Mouse (Mus musculus) hindbrain, embryonic 16.5 days (tissue): ENCODE measurements around the gene Asic3. TPM values are rescaled to one million over a fixed set of nuclear protein-coding genes. Genes with fewer than 3 reads are reported as not detected.
A peak's percentile ranks its signal among the peaks of the same experiment; 100 is the strongest.

Source experiments
- ATAC-seq: fragments of 200-750 bp; cut with Nextera tagmentation; 2 replicates; pipeline ENCODE4 v1.8.0; 2017; ENCODE audit warnings: moderate TSS enrichment, moderate library complexity
- H3K27ac ChIP-seq: fragments of 300-500 bp; sonication (generic); 2 replicates; pipeline ENCODE4 v1.5.1; 2014; ENCODE audit warnings: low read depth, mild to moderate bottlenecking, control low read depth, low read length, moderate library complexity
- H3K27me3 ChIP-seq: fragments of 300-500 bp; sonication (generic); replicated peaks from 2 replicates; pipeline ENCODE4 v1.6.1; 2014; ENCODE audit warnings: low read length; ENCODE audit not compliant: control insufficient read depth, insufficient read depth
- H3K36me3 ChIP-seq: fragments of 300-500 bp; sonication (generic); 2 replicates; pipeline ENCODE4 v1.6.1; 2014; ENCODE audit warnings: mild to moderate bottlenecking, low read length, moderate library complexity, mixed read lengths; ENCODE audit not compliant: control insufficient read depth, insufficient read depth
- H3K4me1 ChIP-seq: fragments of 300-500 bp; sonication (generic); 2 replicates; pipeline ENCODE4 v1.6.1; 2014; ENCODE audit warnings: low read depth, low read length; ENCODE audit not compliant: control insufficient read depth, insufficient read depth
- H3K4me2 ChIP-seq: fragments of 300-500 bp; sonication (generic); 2 replicates; pipeline ENCODE4 v1.6.1; 2014; ENCODE audit warnings: mild to moderate bottlenecking, low read length, control low read depth, moderate library complexity
- H3K4me3 ChIP-seq: fragments of 300-500 bp; sonication (generic); 2 replicates; pipeline ENCODE4 v1.5.1; 2014; ENCODE audit warnings: mild to moderate bottlenecking, low read length, control low read depth, moderate library complexity
- H3K9ac ChIP-seq: fragments of 300-500 bp; sonication (generic); 2 replicates; pipeline ENCODE4 v1.6.1; 2014; ENCODE audit warnings: low read depth, mild to moderate bottlenecking, control low read depth, low read length, moderate library complexity
- H3K9me3 ChIP-seq: fragments of 300-500 bp; sonication (generic); 2 replicates; pipeline ENCODE4 v1.6.1; 2014; ENCODE audit warnings: mild to moderate bottlenecking, low read length, moderate library complexity; ENCODE audit not compliant: control insufficient read depth
- WGBS: fragments of 180-500 bp; shearing (Covaris S2); extraction: QIAGEN DNeasy Blood & Tissue Kit; methylation state at CpG from one replicate; pipeline ENCODE4 v1.1.7; 2014; 5-methylcytosine and 5-hydroxymethylcytosine counted together
- polyA plus RNA-seq: library from polyadenylated mRNA; unstranded; fragments of >200 nt; fragmentation: Nextera tagmentation; extraction: Ambion mirVana; gene quantifications from 2 replicates; pipeline ENCODE4 v1.2.1, GENCODE M21; 2015

The Asic3 gene
- polyA plus RNA-seq, 1 experiment from 2014 or later = 0.85 TPM

DNA sequence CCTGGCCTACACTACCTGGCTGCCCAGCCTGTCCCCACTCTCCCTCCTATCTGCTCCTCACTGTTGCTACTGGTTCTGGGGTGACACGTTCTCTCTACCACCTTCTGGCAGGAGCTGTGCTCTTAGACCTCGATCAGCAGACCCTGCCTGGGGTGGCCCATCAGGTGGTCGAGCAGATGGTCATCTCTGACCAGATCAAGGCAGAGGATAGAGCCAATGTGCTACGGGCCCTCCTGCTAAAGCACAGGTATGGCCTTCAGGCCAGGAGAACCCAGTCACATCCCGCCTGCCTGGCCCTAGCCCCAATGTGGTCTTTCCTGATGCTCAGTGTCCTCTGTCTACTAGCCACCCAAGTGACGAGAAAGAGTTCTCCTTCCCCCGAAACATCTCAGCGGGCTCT is 20.8 kb downstream of the Asic3 start:
- no peaks in the 10 kb centered on the region for H3K4me1 ChIP-seq
- no peak for ATAC-seq
- H3K9me3 ChIP-seq = no peaks in the 10 kb centered on the region
- H3K4me3 ChIP-seq = no peak overlapping the region
- no peak overlapping the region for H3K4me2 ChIP-seq
- H3K9ac ChIP-seq = no peak overlapping the region
- peaks cover 7% of the 10 kb centered on the region for H3K36me3 ChIP-seq
- 90% methylated on average over 8 of the region's 8 CpGs for WGBS
- no peaks in the 10 kb centered on the region for H3K27me3 ChIP-seq
- no peak overlapping the region for H3K27ac ChIP-seq

DNA sequence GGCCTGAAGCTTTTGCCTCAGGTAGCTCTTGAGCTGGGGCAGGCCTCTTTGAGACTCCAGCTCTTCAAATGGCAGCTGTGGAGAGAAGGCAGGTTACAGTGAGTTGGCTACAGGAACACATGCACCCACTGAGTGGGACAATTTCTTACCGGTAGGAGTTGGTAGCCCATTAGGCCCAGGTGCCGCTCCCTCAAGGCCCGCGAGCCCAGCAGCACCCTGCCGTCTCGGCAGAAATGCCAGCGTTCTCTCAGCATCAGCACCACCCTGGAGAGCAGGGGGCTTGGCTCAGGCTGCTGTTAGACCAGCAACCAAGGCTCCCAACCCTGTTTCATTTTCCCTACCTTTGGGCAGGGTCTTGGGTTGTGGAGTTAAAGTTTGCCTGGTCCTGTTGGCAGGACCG is 28.0 kb downstream of the Asic3 start:
- H3K9ac ChIP-seq = no peak overlapping the region
- ATAC-seq = no peak
- H3K4me2 ChIP-seq = no peak overlapping the region
- H3K27ac ChIP-seq = no peak overlapping the region
- no peak overlapping the region for H3K4me3 ChIP-seq
- 97% methylated on average over 8 of the region's 8 CpGs for WGBS
- peaks cover 14% of the 10 kb centered on the region for H3K4me1 ChIP-seq
- no peaks in the 10 kb centered on the region for H3K9me3 ChIP-seq
- H3K36me3 ChIP-seq = peaks cover 10% of the 10 kb centered on the region
- no peaks in the 10 kb centered on the region for H3K27me3 ChIP-seq

DNA sequence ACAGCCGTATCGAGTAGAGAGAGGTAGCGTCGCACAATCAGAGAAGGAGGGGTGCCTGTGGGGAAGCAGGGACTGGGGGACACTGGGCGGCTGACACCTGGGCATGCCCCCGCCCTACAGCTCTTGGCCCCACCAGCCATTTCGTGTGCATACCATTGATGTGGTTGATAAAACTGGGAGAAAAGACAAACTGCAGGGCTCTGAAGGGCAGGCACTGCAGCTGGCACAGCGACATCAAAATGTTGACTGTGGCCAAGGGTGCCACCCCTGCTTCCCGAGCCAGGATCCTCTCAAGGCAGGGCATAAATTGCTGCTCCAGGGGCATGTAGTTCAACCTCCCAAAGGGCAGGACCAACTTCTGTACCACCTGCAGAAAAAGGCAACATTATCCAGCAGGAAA is 28.8 kb downstream of the Asic3 start:
- peaks cover 10% of the 10 kb centered on the region for H3K36me3 ChIP-seq

DNA sequence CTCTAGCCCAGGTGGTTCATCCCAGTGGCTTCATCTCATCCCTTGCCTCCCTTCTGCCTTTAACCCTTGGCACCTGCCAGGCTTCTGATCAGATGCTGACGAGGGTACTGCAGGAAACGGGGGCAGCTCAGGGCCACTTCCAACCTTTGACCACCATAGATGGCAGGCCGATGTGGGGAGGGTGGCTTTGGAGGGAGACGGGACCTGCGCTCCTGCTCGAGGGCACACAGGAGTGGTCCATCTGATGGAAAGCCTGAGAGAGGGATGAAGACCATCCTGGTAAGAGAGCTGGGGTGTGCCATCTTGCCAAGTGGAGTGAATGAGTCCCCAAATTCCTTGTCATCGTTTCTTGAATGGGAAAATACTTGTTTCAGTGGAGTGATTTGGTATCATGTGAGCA is 30.0 kb downstream of the Asic3 start:
- H3K9ac ChIP-seq = no peak overlapping the region
- ATAC-seq = no peak
- no peak overlapping the region for H3K27ac ChIP-seq
- H3K4me2 ChIP-seq = no peak overlapping the region
- H3K9me3 ChIP-seq = no peaks in the 10 kb centered on the region
- 94% methylated on average over 7 of the region's 7 CpGs for WGBS
- H3K27me3 ChIP-seq = no peaks in the 10 kb centered on the region
- H3K4me1 ChIP-seq = peaks cover 26% of the 10 kb centered on the region
- peaks cover 10% of the 10 kb centered on the region for H3K36me3 ChIP-seq
- no peak overlapping the region for H3K4me3 ChIP-seq

More for the DNA sequence above, 28.8 kb downstream of the Asic3 start:
- Histone ChIP-seq H3K9ac (no peak overlapping the region), H3K27me3 (no peaks in the 10 kb centered on the region), H3K27ac (no peak overlapping the region), H3K9me3 (no peaks in the 10 kb centered on the region), H3K4me3 (no peak overlapping the region), H3K4me1 (peaks cover 20% of the 10 kb centered on the region), H3K4me2 (no peak overlapping the region)
- WGBS = 90% methylated on average over 9 of the region's 9 CpGs
- no peak for ATAC-seq

DNA sequence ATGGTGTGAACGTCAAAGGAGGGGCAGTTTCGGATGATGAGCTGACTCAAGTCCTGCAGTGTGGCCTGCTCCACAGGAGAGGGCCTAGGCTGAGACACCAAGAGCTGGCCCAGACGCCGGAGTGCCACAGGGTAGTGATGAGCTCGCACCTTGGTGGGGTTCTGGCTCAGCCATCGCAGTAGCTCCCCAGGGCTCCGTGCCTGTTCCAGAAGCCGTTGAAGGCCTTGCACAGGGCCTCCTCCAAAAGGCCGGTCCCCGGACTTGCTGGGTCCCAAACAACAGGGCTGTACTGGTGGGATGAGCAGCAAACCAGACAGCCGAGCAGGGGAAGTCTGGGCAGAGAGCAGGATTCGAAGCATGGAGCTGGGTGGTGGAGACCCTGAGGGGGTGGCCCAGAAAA is 30.7 kb downstream of the Asic3 start:
- H3K27me3 ChIP-seq = no peaks in the 10 kb centered on the region
- H3K4me2 ChIP-seq = peak overlapping the region; percentile 90
- H3K4me1 ChIP-seq = peaks cover 27% of the 10 kb centered on the region
- H3K9ac ChIP-seq = peak overlapping the region; percentile 95
- H3K4me3 ChIP-seq = peak overlapping the region; percentile 68
- no peak for ATAC-seq
- H3K36me3 ChIP-seq = peaks cover 10% of the 10 kb centered on the region; the same call in 1 of the 2 replicates
- no peaks in the 10 kb centered on the region for H3K9me3 ChIP-seq
- H3K27ac ChIP-seq = no peak overlapping the region
- WGBS = 88% methylated on average over 12 of the region's 12 CpGs

DNA sequence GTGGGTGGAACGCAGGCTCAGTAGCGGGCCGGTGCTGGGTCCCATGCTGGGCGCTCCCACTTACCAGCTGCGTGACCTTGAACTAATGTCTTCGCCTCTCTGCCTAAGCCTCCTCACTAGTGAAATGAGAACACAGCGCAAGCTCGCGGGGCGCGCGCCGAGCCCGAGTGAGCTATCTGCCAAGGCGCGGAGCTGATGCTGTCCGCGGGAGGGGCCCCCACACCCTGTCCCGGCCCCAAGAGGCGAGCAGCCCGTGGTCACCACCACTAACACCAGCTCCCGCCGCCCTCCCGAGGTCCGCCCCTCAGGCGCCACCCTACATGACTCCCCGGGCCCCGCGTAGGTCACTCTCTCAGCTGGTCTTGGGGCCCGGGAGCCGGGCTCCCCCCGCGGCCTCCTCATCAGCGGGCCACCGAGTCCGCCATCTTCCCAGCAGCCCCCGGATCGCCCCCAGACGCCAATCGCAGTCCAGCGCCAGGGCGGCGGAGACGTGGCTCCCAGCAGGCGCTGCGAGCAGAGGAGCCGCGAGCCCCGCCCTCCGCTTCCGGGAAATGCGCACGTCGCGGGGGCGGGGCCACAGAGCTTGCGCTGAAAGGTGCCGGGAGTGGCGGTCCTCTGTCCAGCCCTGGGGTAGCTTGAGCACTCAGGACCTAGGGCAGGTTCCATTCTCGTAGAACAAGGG is 31.7 kb downstream of the Asic3 start, which contains the start of gene Fastk:
Fastk (minus strand) TSS at position 542 of the 682 bp plus-strand sequence.
- Histone ChIP-seq H3K27me3 (no peaks in the 10 kb centered on the region), H3K36me3 (peaks cover 6% of the 10 kb centered on the region; the same call in 1 of the 2 replicates), H3K4me3 (peak within 1 kb of the TSS; percentile 68), H3K4me2 (peak within 1 kb of the TSS; percentile 90), H3K9ac (peak within 1 kb of the TSS; percentile 95), H3K4me1 (peaks cover 27% of the 10 kb centered on the region), H3K27ac (peak within 1 kb of the TSS; percentile 89), H3K9me3 (no peaks in the 10 kb centered on the region)
- WGBS = under 1% methylated on average over 50 of the region's 60 CpGs
- peak; percentile 83 for ATAC-seq

DNA sequence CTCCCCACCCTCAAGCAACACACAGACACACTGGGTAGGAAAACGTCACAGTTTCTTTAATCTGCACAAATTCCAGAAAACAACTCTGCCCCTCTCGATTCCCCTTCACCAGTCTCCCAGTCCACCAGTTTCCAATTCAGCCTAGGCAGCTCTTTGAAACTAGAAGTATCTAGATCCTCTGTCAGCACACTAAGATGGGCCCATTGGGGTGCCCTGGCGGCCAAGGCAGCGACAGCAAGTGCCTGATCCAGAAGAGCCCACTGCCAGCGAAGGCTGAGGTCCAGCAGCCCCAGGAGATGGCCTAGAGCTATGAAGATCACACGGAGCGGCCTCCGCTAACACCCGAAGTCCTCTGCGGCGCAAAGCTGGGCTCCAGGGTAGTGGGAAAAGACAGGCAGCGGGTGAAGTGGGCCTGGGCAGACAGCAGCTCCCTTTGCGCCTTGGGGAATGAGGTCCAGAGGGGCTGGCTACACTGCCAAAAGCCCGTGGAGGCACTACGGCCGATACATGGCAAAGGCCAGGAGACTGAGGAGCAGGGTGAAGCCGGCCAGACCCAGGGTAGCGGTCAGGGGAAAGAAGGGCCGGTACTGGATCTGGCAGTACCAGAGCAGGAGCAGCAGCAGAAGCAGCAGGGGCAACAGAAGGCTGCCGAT is 32.4 kb downstream of the Asic3 start:
- no peaks in the 10 kb centered on the region for H3K9me3 ChIP-seq
- no peak for ATAC-seq
- H3K9ac ChIP-seq = peak overlapping the region; percentile 95
- peak overlapping the region; percentile 90 for H3K4me2 ChIP-seq
- H3K36me3 ChIP-seq = 0 out of 2 replicates have a peak, but pooled peaks cover 2% of the 10 kb centered on the region
- peak overlapping the region; percentile 68 for H3K4me3 ChIP-seq
- H3K27ac ChIP-seq = peak overlapping the region; percentile 89
- 58% methylated on average over 20 of the region's 20 CpGs for WGBS
- H3K27me3 ChIP-seq = no peaks in the 10 kb centered on the region
- peaks cover 27% of the 10 kb centered on the region for H3K4me1 ChIP-seq

DNA sequence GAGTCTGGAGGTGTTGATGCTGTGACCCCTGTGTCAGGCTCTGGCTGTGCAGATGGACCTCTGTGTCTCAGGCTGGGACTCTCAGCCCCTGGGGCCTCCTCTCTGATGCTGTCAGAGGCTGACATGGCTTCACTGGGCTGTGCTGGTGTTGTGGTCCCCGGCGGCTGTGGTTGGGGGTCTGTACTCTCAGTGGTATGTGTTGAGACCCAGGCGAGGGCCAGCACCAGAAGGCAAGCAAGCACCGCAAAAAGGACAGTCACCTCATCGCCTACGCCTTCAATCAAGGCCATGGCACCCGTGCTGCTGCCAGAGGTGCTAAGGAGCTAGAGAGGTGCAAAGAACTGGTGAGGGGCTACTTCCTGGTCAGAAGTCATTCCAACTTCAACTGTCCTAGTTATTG is 33.4 kb downstream of the Asic3 start:
- 93% methylated on average over 7 of the region's 7 CpGs for WGBS
- H3K27ac ChIP-seq = no peak overlapping the region
- no peaks in the 10 kb centered on the region for H3K36me3 ChIP-seq
- H3K27me3 ChIP-seq = no peaks in the 10 kb centered on the region
- no peak overlapping the region for H3K9ac ChIP-seq
- H3K9me3 ChIP-seq = no peaks in the 10 kb centered on the region
- H3K4me1 ChIP-seq = peaks cover 32% of the 10 kb centered on the region
- H3K4me3 ChIP-seq = no peak overlapping the region
- no peak for ATAC-seq
- H3K4me2 ChIP-seq = peak overlapping the region; percentile 64

DNA sequence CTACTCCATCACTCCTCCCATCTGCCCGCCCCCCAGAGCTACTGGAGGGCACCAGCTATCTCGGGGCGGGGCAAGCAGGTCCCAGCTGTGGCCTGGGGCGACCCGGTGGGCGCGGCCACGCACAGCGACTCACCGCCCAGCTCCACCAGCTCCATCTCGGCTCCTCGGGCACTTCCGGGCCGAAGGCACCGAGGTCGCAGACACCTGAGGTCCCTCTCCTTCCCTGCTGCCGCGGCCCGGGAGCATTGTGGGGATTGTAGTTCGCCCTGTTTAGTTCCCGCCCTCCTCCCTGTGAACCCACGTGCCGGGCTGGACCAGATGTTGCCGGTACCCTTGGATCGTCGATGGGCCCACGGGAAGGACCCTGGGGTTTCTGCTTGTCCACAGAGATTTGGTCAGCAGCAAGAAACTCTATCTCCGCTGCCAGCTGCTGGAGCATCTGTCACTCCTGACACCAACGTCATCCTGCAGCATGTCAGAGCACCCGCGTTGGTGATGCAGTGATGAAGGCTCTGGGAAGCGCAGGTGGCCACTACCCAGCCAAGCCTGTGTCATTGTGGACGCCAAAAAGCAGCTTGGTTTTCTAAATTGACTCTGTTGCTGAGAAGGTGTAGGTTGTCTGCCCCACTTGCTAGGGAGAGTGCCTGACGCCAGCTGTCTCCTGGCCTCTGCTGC is 34.6 kb downstream of the Asic3 start, which contains the start of gene Tmub1:
Tmub1 (minus strand) TSS at position 231 of the 675 bp plus-strand sequence.
- peak within 1 kb of the TSS; percentile 76 for H3K9ac ChIP-seq
- no peaks in the 10 kb centered on the region for H3K27me3 ChIP-seq
- ATAC-seq = peak; percentile 63
- H3K36me3 ChIP-seq = no peaks in the 10 kb centered on the region
- peak within 1 kb of the TSS; percentile 5 for H3K27ac ChIP-seq
- H3K4me1 ChIP-seq = peaks cover 32% of the 10 kb centered on the region
- WGBS = 1% methylated on average over 34 of the region's 34 CpGs
- H3K9me3 ChIP-seq = no peaks in the 10 kb centered on the region
- H3K4me3 ChIP-seq = peak within 1 kb of the TSS; percentile 60
- H3K4me2 ChIP-seq = peak within 1 kb of the TSS; percentile 64
